Mouse (Mus musculus) spleen, postnatal 10 days (tissue): Measurements from ENCODE around the gene Lrrc4.

ENCODE experiments used
- DNase-seq, 2 experiments: peaks; one replicate each; pipeline ENCODE4 v3.0.0; 2021 to 2022; ENCODE audit warnings: low spot score in 2 of 2

Gene Lrrc4

GRCm38 (mm10) chr6:28854598-28854997, 23.1 kb upstream of the Lrrc4 start:
- no peak for DNase-seq

DNA sequence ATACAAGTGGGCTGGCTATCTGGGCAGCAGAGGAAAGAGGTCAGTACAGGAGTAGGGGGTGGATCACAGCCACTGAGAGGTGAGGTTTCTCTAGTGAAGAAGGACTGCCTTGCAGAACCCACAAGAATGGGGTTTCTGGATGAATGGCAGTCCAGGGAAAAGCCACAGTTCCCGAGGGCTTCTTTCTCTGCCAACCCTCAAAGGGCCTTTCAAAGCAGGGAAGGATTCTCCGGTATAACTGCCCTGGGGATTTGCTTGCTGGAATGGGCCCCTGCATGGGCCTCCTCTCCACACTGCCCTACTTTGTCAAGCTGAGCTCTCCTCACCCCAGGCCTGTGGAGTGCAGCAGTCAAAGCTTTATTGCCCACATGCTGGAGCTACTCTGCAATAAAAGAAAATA, 22.1 kb upstream of the Lrrc4 start:
- DNase-seq: no peak

- no peak for DNase-seq
These were observed 21.6 kb upstream of the Lrrc4 start for GRCm38 (mm10) chr6:28853164-28853563.

DNA sequence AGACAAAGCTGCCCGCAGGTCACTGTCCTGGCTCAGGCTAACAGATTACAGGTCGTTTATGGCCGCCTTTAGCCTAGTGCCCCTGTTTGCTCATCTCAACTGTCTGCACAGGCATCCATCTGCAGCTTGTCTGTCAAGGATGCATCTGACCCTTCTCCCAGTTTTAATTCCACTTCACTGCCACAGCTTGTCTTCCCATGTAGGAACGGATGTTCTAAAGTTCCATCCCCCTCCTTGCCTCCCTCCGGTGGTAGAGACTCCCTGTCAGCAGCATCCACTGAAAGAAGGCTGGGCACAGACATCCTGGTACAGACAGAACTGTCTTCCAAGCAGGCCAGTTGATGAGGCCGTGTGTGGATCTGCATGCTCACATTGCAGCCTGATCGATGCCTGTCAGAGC, 20.8 kb upstream of the Lrrc4 start:
- no peak for DNase-seq

DNA sequence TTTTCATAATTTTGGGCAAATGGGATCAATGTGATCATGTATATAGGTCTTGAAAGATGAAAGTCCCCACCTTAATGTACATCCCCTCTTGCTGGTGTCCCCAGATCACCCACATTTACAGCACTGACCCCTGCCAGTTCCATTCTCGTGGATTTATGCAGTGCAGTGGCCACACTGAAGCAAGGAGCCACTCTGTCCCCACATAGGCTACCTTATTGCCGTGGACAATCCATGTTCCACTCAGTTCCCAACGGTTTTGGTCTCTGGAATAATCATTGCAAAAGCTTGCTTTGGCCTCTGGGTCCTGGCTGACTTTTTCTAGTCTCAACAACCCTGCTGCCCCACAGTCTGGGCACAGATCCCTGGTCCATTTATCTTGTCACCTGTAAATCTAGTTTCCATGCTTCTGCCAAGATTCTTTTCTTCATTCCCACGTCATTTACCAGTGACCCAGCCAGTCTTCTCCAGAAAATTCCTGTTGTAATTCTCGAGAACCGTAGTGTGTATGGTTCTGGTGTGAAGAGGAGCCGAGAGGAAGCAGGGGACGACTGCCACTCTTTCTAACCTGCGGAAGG, 18.9 kb upstream of the Lrrc4 start:
- DNase-seq: no peak

GRCm38 (mm10) chr6:28849317-28849716, 17.8 kb upstream of the Lrrc4 start:
- DNase-seq: no peak

DNA sequence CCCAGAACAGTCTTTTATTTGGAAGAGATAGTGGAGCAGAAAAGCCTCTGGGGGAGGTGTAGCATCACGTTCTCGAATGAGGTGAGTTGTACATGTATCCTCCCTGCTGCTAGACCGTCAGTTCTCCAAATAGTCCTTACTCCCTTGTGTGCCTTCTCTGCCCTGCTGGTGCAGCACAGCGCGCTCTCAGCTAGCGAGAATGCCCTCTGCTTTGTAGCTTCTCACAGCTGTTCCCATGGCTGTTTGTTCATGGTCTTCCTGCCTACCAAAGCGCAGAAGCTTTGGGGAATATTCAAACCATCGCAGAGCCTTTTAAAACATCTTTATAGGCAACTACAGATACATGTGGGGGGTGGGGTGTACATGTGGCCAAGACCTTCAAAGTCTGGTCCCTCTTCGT, 17.3 kb upstream of the Lrrc4 start:
- no peak for DNase-seq

- DNase-seq: no peak
These were observed 16.8 kb upstream of the Lrrc4 start for GRCm38 (mm10) chr6:28848285-28848794.

- DNase-seq: no peak
These were observed 16.1 kb upstream of the Lrrc4 start for GRCm38 (mm10) chr6:28847616-28848015.

GRCm38 (mm10) chr6:28845610-28846009, 14.1 kb upstream of the Lrrc4 start:
- DNase-seq: no peak

- DNase-seq: no peak
These were observed 11.1 kb upstream of the Lrrc4 start for GRCm38 (mm10) chr6:28842375-28843276.

- no peak for DNase-seq
These were observed 10.0 kb upstream of the Lrrc4 start for GRCm38 (mm10) chr6:28841569-28841968.

- DNase-seq: no peak
These were observed 5.1 kb upstream of the Lrrc4 start for GRCm38 (mm10) chr6:28836600-28836999.

DNA sequence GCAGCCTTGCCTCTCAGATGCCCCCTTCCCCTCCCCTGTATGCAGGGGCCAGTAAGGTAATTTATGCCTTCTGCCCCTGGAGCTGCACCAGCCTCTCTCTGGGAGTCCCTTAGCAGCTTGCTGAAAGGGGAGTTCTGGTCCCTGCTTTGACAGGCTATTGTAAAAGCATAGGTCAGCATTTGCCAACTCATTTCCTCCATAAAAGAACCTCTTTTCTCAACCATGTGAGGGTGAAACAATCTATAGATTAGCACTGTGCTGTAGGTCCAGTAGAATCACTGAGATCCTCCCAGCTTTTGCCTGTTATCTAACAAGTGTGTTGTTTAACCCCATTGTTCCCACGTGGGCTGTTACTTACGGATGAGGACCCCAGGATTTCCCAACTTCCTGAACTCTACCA, 2.5 kb upstream of the Lrrc4 start:
- DNase-seq: no peak

- no peak for DNase-seq
These were observed 1.9 kb upstream of the Lrrc4 start for GRCm38 (mm10) chr6:28833380-28833822.

DNA sequence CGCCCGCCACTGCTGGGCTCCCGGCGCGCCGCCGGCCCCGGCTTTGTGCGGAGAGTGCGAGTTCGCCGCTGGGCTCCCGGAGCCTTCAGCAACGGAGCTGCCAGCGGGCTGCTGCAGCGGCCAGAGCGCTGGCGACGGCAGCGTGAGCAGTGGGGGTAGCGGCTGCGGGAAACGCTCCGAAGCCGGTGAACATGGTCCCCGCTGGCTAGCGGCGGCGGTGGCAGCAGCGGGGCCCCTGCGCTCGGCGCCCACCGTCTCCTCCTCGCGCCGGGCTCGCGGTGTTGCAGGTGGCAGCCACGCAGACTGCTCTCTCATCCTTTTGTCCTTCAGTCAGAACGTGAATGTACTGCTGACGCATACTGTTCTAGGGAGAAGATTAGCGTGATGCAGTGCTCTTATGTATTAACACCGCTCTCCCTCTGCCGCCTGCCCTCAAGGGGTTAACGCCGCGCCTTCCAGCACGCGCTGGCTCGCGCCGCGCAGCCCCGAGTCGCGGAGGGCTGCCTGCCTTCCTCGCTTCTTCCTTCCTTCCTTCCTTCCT, 1.3 kb upstream of the Lrrc4 start:
- peak; percentile 8 to 26 for DNase-seq

DNA sequence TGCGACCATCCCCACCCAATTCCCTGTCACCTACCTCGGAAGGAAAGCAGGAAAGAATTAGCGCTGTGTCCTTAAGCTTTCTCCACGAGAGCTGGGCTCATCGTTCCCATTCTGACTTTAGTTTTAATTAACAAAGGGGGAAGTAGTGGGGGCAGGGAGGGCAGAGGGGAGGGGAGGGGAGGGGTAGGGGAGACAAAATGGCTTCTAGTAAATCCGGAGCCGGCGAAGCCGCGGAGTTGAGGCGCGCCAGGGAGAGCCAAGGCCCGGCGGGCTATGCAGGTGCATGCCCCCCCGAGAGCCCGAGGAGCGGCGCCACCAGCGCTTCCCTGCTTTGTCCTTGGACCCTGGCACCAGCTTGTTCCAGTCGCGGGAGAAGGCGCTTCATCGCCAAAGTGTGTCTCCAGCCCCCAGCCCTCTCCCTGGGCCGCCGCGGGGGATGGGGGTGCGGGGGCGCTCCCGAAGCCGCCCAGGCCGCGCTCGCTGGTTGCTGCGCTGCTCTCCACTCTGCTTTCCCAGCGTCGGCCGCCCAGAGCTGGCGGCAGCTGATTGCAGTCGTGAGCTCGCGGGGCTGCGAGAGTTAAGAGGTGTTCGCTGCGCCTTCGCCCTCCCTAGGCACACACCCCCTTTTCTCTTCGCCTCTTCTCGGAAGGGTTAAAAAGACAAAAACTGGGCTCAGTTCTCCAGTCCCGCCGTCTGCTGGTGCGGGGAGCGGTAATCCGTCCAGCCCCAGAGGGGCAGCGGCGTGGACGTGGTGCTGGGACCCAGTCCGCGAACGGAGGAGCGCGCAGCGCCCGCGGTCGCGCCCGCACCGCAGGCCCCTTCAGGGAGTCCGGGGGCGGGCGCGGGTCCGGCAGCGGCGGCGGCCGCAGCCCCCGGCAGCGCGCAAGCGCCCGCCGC, 555 bp upstream of the Lrrc4 start:
- peak; percentile 7 to 33 for DNase-seq

GRCm38 (mm10) chr6:28830306-28830705, 1.2 kb downstream of the Lrrc4 start:
- DNase-seq: no peak

- DNase-seq: no peak
These were observed 3.0 kb downstream of the Lrrc4 start for GRCm38 (mm10) chr6:28828593-28828992.

- no peak for DNase-seq
These were observed 4.0 kb downstream of the Lrrc4 start for GRCm38 (mm10) chr6:28827565-28827964.

DNA sequence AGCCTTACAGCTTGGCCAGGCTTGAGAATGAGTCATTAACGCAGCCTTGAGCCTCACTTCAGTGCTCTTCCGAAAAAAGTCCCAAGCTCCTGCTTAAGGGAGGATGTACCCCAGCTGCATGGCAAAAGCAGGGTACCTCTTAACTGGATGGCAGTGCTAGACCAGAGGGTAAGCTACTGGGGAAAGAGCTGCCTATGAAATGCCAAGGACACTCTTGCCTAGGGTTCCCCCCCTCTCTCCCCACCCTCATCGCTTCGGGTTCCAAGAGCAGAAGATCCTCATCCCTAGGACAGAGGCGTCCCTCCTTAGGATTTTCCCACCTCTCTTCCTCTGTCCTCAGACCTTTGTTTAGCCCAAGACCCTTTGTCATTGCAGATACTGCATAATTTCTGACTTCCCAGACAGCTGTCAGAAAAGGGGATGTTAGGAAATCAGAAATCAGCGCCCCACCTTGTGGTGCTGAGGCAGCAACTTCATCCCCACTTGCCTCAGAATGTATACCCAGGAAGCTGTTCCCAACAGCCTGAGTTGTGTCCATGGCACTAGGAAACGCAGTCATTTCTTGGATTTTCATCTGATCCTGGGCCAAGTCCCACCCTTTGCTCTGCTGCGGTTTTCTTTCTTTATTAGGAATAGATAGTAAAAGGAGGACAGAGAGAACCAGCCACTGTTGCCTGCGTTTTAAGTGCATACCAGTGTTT, 4.7 kb downstream of the Lrrc4 start:
- DNase-seq: no peak
